Mouse (Mus musculus) limb, embryonic 14.5 days (tissue): ENCODE measurements around the gene Myo1a. TPM values are rescaled to one million over a fixed set of nuclear protein-coding genes. Genes with fewer than 3 reads are reported as not detected.
A peak's percentile ranks its signal among the peaks of the same experiment; 100 is the strongest.

Experiments used
- ATAC-seq: fragments of 200-750 bp; cut with Nextera tagmentation; 2 replicates; pipeline ENCODE4 v1.8.0; 2017; ENCODE audit warnings: low read depth, moderate number of reproducible peaks, moderate TSS enrichment; ENCODE audit not compliant: low FRiP score
- DNase-seq: peaks from one replicate; pipeline ENCODE4 v3.0.0-alpha.2; 2015; ENCODE audit warnings: low spot score
- H3K27ac ChIP-seq: fragments of 300-500 bp; sonication (generic); replicated peaks from 2 replicates; pipeline ENCODE4 v1.5.1; 2014; ENCODE audit warnings: low read depth, mild to moderate bottlenecking, low read length, moderate library complexity, mixed read lengths
- H3K27me3 ChIP-seq: fragments of 300-500 bp; sonication (generic); 2 replicates; pipeline ENCODE4 v1.6.1; 2014; ENCODE audit warnings: low read length, mixed read lengths; ENCODE audit not compliant: control insufficient read depth, insufficient read depth
- H3K36me3 ChIP-seq: fragments of 300-500 bp; sonication (generic); 2 replicates; pipeline ENCODE4 v1.6.1; 2014; ENCODE audit warnings: mild to moderate bottlenecking, low read length, moderate library complexity, mixed read lengths; ENCODE audit not compliant: control insufficient read depth, insufficient read depth
- H3K4me1 ChIP-seq: fragments of 300-500 bp; sonication (generic); 2 replicates; pipeline ENCODE4 v1.6.1; 2014; ENCODE audit warnings: antibody characterized with exemption, low read length, mixed read lengths; ENCODE audit not compliant: control insufficient read depth, insufficient read depth
- H3K4me2 ChIP-seq: fragments of 300-500 bp; sonication (generic); replicated peaks from 2 replicates; pipeline ENCODE4 v1.6.1; 2014; ENCODE audit warnings: low read depth, mild to moderate bottlenecking, low read length, moderate library complexity; ENCODE audit not compliant: severe bottlenecking
- H3K4me3 ChIP-seq: fragments of 300-500 bp; sonication (generic); replicated peaks from 2 replicates; pipeline ENCODE4 v1.5.1; 2014; ENCODE audit warnings: low read length
- H3K9ac ChIP-seq: fragments of 300-500 bp; sonication (generic); 2 replicates; pipeline ENCODE4 v1.6.1; 2014; ENCODE audit warnings: mild to moderate bottlenecking, low read depth, low read length, moderate library complexity; ENCODE audit not compliant: severe bottlenecking
- H3K9me3 ChIP-seq: fragments of 300-500 bp; sonication (generic); 2 replicates; pipeline ENCODE4 v1.6.1; 2016; ENCODE audit warnings: low read length; ENCODE audit not compliant: control insufficient read depth
- POLR2A ChIP-seq: fragments of 200-500 bp; IDR thresholded peaks from 2 replicates; pipeline ENCODE4 v1.8.0; 2012; ENCODE audit warnings: inconsistent platforms, mild to moderate bottlenecking, moderate library complexity, borderline replicate concordance; ENCODE audit not compliant: insufficient read depth, insufficient read length; ENCODE audit errors: extremely low read depth
- WGBS: fragments of 180-500 bp; shearing (Covaris S2); extraction: QIAGEN DNeasy Blood & Tissue Kit; methylation state at CpG from one replicate; pipeline ENCODE4 v1.1.7; 2014; 5-methylcytosine and 5-hydroxymethylcytosine counted together
- polyA plus RNA-seq, 2 experiments: library from polyadenylated mRNA; depleted of rRNA in 1 of 2; stranded (reverse) in 1 of 2; unstranded in 1 of 2; fragments of >200 nt; fragmentation: Nextera tagmentation in 1 of 2; extraction: Ambion mirVana in 1 of 2; gene quantifications; 2 replicates each; pipeline versions ENCODE4 v1.2.1 to v1.2.3; 2012 to 2014

The Myo1a gene
- polyA plus RNA-seq, 2 experiments: 0.30 to 1.7 TPM

- Histone ChIP-seq H3K4me1 (no peaks in the 10 kb centered on the region), H3K27ac (no peak overlapping the region), H3K4me3 (no peak overlapping the region), H3K4me2 (no peak overlapping the region), H3K9ac (no peak overlapping the region), H3K9me3 (no peaks in the 10 kb centered on the region), H3K36me3 (no peaks in the 10 kb centered on the region), H3K27me3 (no peaks in the 10 kb centered on the region)
- no peak for ATAC-seq
- no peak for DNase-seq
- WGBS: 43% methylated on average over 9 of the region's 9 CpGs
- TF ChIP-seq POLR2A: no peak
Measured at GRCm38 (mm10) chr10:127730933-127731310, 26.0 kb downstream of the Myo1a start.

GRCm38 (mm10) chr10:127731397-127731796 is 26.4 kb downstream of the Myo1a start:
- Histone ChIP-seq H3K4me1 (no peaks in the 10 kb centered on the region), H3K4me2 (no peak overlapping the region), H3K27ac (no peak overlapping the region), H3K4me3 (no peak overlapping the region), H3K9ac (no peak overlapping the region), H3K27me3 (no peaks in the 10 kb centered on the region), H3K9me3 (no peaks in the 10 kb centered on the region), H3K36me3 (no peaks in the 10 kb centered on the region)
- no peak for ATAC-seq
- no peak for DNase-seq
- 20% methylated on average over 5 of the region's 5 CpGs for WGBS
- no peak for TF ChIP-seq POLR2A

- ATAC-seq (no peak), DNase-seq (peak; percentile 50)
- Histone ChIP-seq H3K4me1 (peaks cover 3% of the 10 kb centered on the region; the same call in 1 of the 2 replicates), H3K36me3 (no peaks in the 10 kb centered on the region), H3K9me3 (no peaks in the 10 kb centered on the region), H3K4me3 (no peak overlapping the region), H3K9ac (no peak overlapping the region), H3K27me3 (no peaks in the 10 kb centered on the region), H3K4me2 (no peak overlapping the region), H3K27ac (no peak overlapping the region)
- 46% methylated on average over 5 of the region's 5 CpGs for WGBS
- TF ChIP-seq POLR2A: no peak
Measured at GRCm38 (mm10) chr10:127734434-127734833, 29.5 kb downstream of the Myo1a start.

- 79% methylated on average over 2 of the region's 2 CpGs for WGBS
- Histone ChIP-seq H3K4me2 (no peak overlapping the region), H3K9me3 (no peaks in the 10 kb centered on the region), H3K27me3 (no peaks in the 10 kb centered on the region), H3K4me3 (no peak overlapping the region), H3K9ac (no peak overlapping the region), H3K4me1 (peaks cover 10% of the 10 kb centered on the region), H3K36me3 (no peaks in the 10 kb centered on the region), H3K27ac (no peak overlapping the region)
- ATAC-seq (no peak), DNase-seq (no peak)
- TF ChIP-seq POLR2A: no peak
Measured at GRCm38 (mm10) chr10:127736266-127736665, 31.3 kb downstream of the Myo1a start.

GRCm38 (mm10) chr10:127736916-127737315 is 31.9 kb downstream of the Myo1a start:
- 70% methylated on average over 4 of the region's 4 CpGs for WGBS
- no peak for DNase-seq

GRCm38 (mm10) chr10:127737552-127737951 is 32.6 kb downstream of the Myo1a start:
- WGBS: 24% methylated on average over 2 of the region's 2 CpGs
- Histone ChIP-seq H3K4me2 (no peak overlapping the region), H3K36me3 (peaks cover 12% of the 10 kb centered on the region), H3K4me1 (peaks cover 10% of the 10 kb centered on the region), H3K9me3 (no peaks in the 10 kb centered on the region), H3K9ac (no peak overlapping the region), H3K27me3 (no peaks in the 10 kb centered on the region), H3K27ac (no peak overlapping the region), H3K4me3 (no peak overlapping the region)
- no peak for TF ChIP-seq POLR2A
- ATAC-seq (no peak), DNase-seq (no peak)

More at GRCm38 (mm10) chr10:127736916-127737315, 31.9 kb downstream of the Myo1a start:
- Histone ChIP-seq H3K4me1 (peaks cover 10% of the 10 kb centered on the region), H3K4me3 (no peak overlapping the region), H3K4me2 (no peak overlapping the region), H3K36me3 (peaks cover 5% of the 10 kb centered on the region), H3K27me3 (no peaks in the 10 kb centered on the region), H3K9me3 (no peaks in the 10 kb centered on the region), H3K27ac (no peak overlapping the region), H3K9ac (no peak overlapping the region)
- TF ChIP-seq POLR2A: no peak
- no peak for ATAC-seq
